Mouse (Mus musculus) CD4-positive naive resting alpha-beta T cell, adult 76 days (primary cell): ENCODE data around the gene Rfxank. TPM values are rescaled to one million over a fixed set of nuclear protein-coding genes. Genes with fewer than 3 reads are reported as not detected.

Source experiments
- total RNA-seq: library from RNA; stranded (reverse); gene quantifications from one replicate; pipeline ENCODE4 v1.2.4, GENCODE M21; 2023

Gene Rfxank
- total RNA-seq, result 25.9 TPM

GRCm38 (mm10) chr8:70139026-70139857 is at the start of gene Rfxank, which contains the start of the genes Borcs8 and Mef2b:
Gene Rfxank (minus strand): TSS chr8:70139154.
Gene Borcs8 (plus strand): TSS chr8:70139499.
Gene Mef2b (plus strand): TSS chr8:70139711.

GRCm38 (mm10) chr8:70172043-70172681 is 33.2 kb upstream of the Rfxank start, which contains the start of gene Tmem161a:
Gene Tmem161a (plus strand): TSS chr8:70172356.

GRCm38 (mm10) chr8:70131166-70131883 is 7.6 kb downstream of the Rfxank start, which contains the start of gene Nr2c2ap:
Gene Nr2c2ap (plus strand): TSS chr8:70131333.

DNA sequence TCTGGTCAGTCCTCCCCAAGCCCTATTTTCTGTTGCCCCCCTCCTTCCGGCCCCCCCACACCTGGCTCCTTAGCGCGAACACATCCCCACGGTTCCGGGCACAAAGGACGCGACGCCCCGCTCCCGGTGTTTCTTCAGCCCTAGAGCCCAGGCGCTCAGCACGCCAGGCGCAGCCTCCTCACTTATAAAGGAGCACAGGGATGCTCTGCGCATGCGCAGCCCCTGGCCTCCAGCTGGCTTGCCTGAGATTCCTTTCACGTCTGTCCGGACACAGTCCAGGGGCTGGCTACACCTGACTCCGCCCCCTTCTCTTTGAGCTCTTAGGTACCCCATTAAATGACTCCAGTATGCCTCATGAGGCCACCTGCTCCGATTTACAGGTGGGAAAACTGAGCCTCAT is 18.3 kb downstream of the Rfxank start, which contains the start of gene Ncan:
TSS of gene Ncan (minus strand) at position 207 of the 400 bp plus-strand sequence.

GRCm38 (mm10) chr8:70083285-70083684 is 55.7 kb downstream of the Rfxank start, which contains the start of gene Hapln4:
Gene Hapln4 (plus strand): TSS chr8:70083457.

Other genes starting within 250 kb of the Rfxank start
- gene Tssk6, start 237.0 kb downstream of the Rfxank start, total RNA-seq, result 0.44 TPM
- 46.0 TPM for gene Ndufa13, start 236.6 kb downstream of the Rfxank start, total RNA-seq
- gene Yjefn3, start 236.4 kb downstream of the Rfxank start, total RNA-seq, result 1.1 TPM
- gene Gatad2a, start 142.8 kb downstream of the Rfxank start, total RNA-seq, result 75.0 TPM
- 136 TPM for gene Mau2, start 96.4 kb downstream of the Rfxank start, total RNA-seq
- 52.8 TPM for gene Sugp1, start 96.3 kb downstream of the Rfxank start, total RNA-seq
- not detected for gene Tm6sf2, start 66.2 kb downstream of the Rfxank start, total RNA-seq
- not detected for gene Hapln4, start 55.7 kb downstream of the Rfxank start, total RNA-seq
- gene Ncan, start 18.3 kb downstream of the Rfxank start, total RNA-seq, result not detected
- gene Nr2c2ap, start 7.8 kb downstream of the Rfxank start, total RNA-seq, result 24.6 TPM
- gene Borcs8, start 345 bp upstream of the Rfxank start, total RNA-seq, result 55.2 TPM
- 3.4 TPM for gene Mef2b, start 557 bp upstream of the Rfxank start, total RNA-seq
- gene Tmem161a, start 33.2 kb upstream of the Rfxank start, total RNA-seq, result 48.1 TPM
- gene Slc25a42, start 73.2 kb upstream of the Rfxank start, total RNA-seq, result 9.9 TPM
- 72.7 TPM for gene Sugp2, start 95.1 kb upstream of the Rfxank start, total RNA-seq
- gene Armc6, start 95.3 kb upstream of the Rfxank start, total RNA-seq, result 6.4 TPM
- gene Homer3, start 143.7 kb upstream of the Rfxank start, total RNA-seq, result 6.3 TPM
- gene Ddx49, start 163.3 kb upstream of the Rfxank start, total RNA-seq, result 81.1 TPM
- 115 TPM for gene Cope, start 163.4 kb upstream of the Rfxank start, total RNA-seq
- gene Cers1, start 176.6 kb upstream of the Rfxank start, total RNA-seq, result not detected
- not detected for gene Gdf1, start 190.7 kb upstream of the Rfxank start, total RNA-seq
- 71.3 TPM for gene Upf1, start 214.1 kb upstream of the Rfxank start, total RNA-seq
- not detected for gene Comp, start 234.4 kb upstream of the Rfxank start, total RNA-seq